Mouse (Mus musculus): ENCODE results near the gene 1700056E22Rik.

DNA sequence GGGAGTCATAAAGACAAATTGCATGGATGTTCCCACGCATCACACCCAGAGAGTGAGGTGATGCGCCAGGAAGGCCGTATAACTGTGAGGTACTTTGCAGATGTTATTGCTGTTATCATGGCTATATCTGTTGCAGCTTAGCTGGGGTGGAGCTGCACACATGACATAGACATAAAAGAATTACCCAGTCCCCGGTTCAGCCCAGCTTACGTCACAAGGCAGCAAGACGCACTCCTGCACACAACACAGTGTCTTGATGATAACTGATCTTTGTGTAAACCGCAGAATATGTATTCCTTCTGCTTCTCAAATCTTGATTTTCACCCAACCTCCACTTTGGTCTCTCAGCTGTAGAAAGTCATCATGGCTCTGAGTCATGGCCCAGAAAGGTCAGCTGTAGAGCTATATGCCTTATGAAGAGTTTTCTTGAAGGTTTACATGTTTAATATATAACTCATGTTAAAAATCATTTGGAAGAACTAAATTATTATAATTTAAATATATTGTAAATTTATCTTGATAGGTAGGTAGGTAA lies 46.3 kb downstream of the 1700056E22Rik start:
- TF ChIP-seq CTCF (IDR thresholded peaks at IDR 0.05; ENCODE audit: low read depth) = no peak
- TF ChIP-seq EP300 (IDR thresholded peaks at IDR 0.05; ENCODE audit: low read depth) = no peak
